Mouse (Mus musculus): ENCODE data around the gene Elovl2.

- TF ChIP-seq ZC3H11A (IDR thresholded peaks at IDR 0.05; ENCODE audit: low read depth, low read length) (no peak), POLR2A (IDR thresholded peaks at IDR 0.05; ENCODE audit: control insufficient read depth in 1 of 2, insufficient read depth in 1 of 2, low read depth in 1 of 2, low read length in 2 of 2, poor library complexity in 1 of 2) (no peak), CHD1 (IDR thresholded peaks at IDR 0.05; ENCODE audit: low read depth, low read length) (no peak), MYC (IDR thresholded peaks at IDR 0.05; ENCODE audit: low read depth, low read length) (no peak), E2F4 (IDR thresholded peaks at IDR 0.05; ENCODE audit: borderline replicate concordance, low read depth, low read length) (no peak), EP300 (IDR thresholded peaks at IDR 0.05; ENCODE audit: low read depth in 1 of 2, low read length in 2 of 2) (no peak), ZNF384 (IDR thresholded peaks at IDR 0.05; ENCODE audit: low read depth, low read length) (no peak), CTCF (IDR thresholded peaks at IDR 0.05 in 2 of 3, conservative IDR thresholded peaks at IDR 0.05 in 1 of 3; ENCODE audit: control insufficient read depth in 1 of 3, insufficient read depth in 1 of 3, low read depth in 2 of 3, low read length in 3 of 3, poor library complexity in 1 of 3, severe bottlenecking in 1 of 3) (no peak), USF1 (IDR thresholded peaks at IDR 0.05; ENCODE audit: low read depth, low read length) (no peak)
These were observed 67.1 kb downstream of the Elovl2 start for GRCm38 (mm10) chr13:41153146-41153545.
